Mouse (Mus musculus) urinary bladder, postnatal 25 days (tissue): ENCODE results near the gene Prdm16.

Source experiments
- DNase-seq: peaks from one replicate; pipeline ENCODE4 v3.0.0; 2022; ENCODE audit warnings: low spot score

Prdm16 gene

GRCm38 (mm10) chr4:154334699-154335402 is 301.8 kb downstream of the Prdm16 start:
- DNase-seq = no peak

- DNase-seq = no peak
Observed at GRCm38 (mm10) chr4:154333300-154333699, 303.4 kb downstream of the Prdm16 start.

GRCm38 (mm10) chr4:154331271-154331670 is 305.4 kb downstream of the Prdm16 start:
- no peak for DNase-seq

- no peak for DNase-seq
Observed at GRCm38 (mm10) chr4:154330001-154330400, 306.7 kb downstream of the Prdm16 start.

- peak; percentile 59 for DNase-seq
Observed at GRCm38 (mm10) chr4:154328836-154329235, 307.8 kb downstream of the Prdm16 start.

- DNase-seq = no peak
Observed at GRCm38 (mm10) chr4:154328431-154328830, 308.2 kb downstream of the Prdm16 start.

GRCm38 (mm10) chr4:154325410-154325809 is 311.3 kb downstream of the Prdm16 start:
- no peak for DNase-seq

- DNase-seq = no peak
Observed at GRCm38 (mm10) chr4:154313622-154313967, 323.1 kb downstream of the Prdm16 start.

GRCm38 (mm10) chr4:154312935-154313621 is 323.6 kb downstream of the Prdm16 start:
- DNase-seq = no peak

GRCm38 (mm10) chr4:154312143-154312812 is 324.4 kb downstream of the Prdm16 start:
- no peak for DNase-seq

GRCm38 (mm10) chr4:154310576-154311262 is 326.0 kb downstream of the Prdm16 start:
- DNase-seq = no peak

GRCm38 (mm10) chr4:154309131-154309530 is 327.5 kb downstream of the Prdm16 start:
- DNase-seq = no peak

- DNase-seq = peak; percentile 41
Observed at GRCm38 (mm10) chr4:154301466-154301881, 335.2 kb downstream of the Prdm16 start, which contains the start of gene Arhgef16. Arhgef16 (minus strand) TSS chr4:154301676.

GRCm38 (mm10) chr4:154299541-154300271 is 337.0 kb downstream of the Prdm16 start:
- DNase-seq = peak; percentile 50

GRCm38 (mm10) chr4:154297761-154298160 is 338.9 kb downstream of the Prdm16 start:
- DNase-seq = no peak

- DNase-seq = no peak
Observed at GRCm38 (mm10) chr4:154294262-154294731, 342.4 kb downstream of the Prdm16 start.

- DNase-seq = no peak
Observed at GRCm38 (mm10) chr4:154293735-154294201, 342.9 kb downstream of the Prdm16 start.

- no peak for DNase-seq
Observed at GRCm38 (mm10) chr4:154283671-154284070, 353.0 kb downstream of the Prdm16 start.

GRCm38 (mm10) chr4:154279481-154279880 is 357.2 kb downstream of the Prdm16 start:
- no peak for DNase-seq

GRCm38 (mm10) chr4:154273000-154273399 is 363.7 kb downstream of the Prdm16 start:
- DNase-seq = peak; percentile 52

GRCm38 (mm10) chr4:154269520-154269919 is 367.2 kb downstream of the Prdm16 start:
- peak; percentile 55 for DNase-seq
